Mouse (Mus musculus) retina, adult 2 months (tissue): ENCODE data around the gene Aldoart2.
"Not testable (repeated sequence)": the region's sequence is repeated elsewhere in the genome, so short reads cannot be mapped to it uniquely, and the experiment has no call there.

Source experiments
- DNase-seq: peaks from one replicate; pipeline ENCODE4 v3.0.0-alpha.2; 2012; ENCODE audit warnings: low read depth, low spot score

The Aldoart2 gene

GRCm38 (mm10) chr12:55565206-55565605, at the start of gene Aldoart2:
Gene Aldoart2, plus strand, starts transcription at chr12:55565239.
- no peak for DNase-seq

GRCm38 (mm10) chr12:55518061-55518738, 46.8 kb upstream of the Aldoart2 start:
- DNase-seq: no peak

- DNase-seq: no peak
Observed at GRCm38 (mm10) chr12:55526983-55527752, 37.9 kb upstream of the Aldoart2 start.

GRCm38 (mm10) chr12:55536537-55537135, 28.4 kb upstream of the Aldoart2 start:
- peak; percentile 47 for DNase-seq

- no peak for DNase-seq
Observed at GRCm38 (mm10) chr12:55537742-55538141, 27.3 kb upstream of the Aldoart2 start.

GRCm38 (mm10) chr12:55538328-55538971, 26.6 kb upstream of the Aldoart2 start:
- no peak for DNase-seq

- DNase-seq: no peak
Observed at GRCm38 (mm10) chr12:55539157-55539556, 25.9 kb upstream of the Aldoart2 start.

GRCm38 (mm10) chr12:55554901-55555300, 10.1 kb upstream of the Aldoart2 start:
- DNase-seq: not testable (repeated sequence)

- no peak for DNase-seq
Observed at GRCm38 (mm10) chr12:55557866-55558265, 7.2 kb upstream of the Aldoart2 start.

GRCm38 (mm10) chr12:55559184-55559855, 5.7 kb upstream of the Aldoart2 start:
- DNase-seq: no peak

- no peak for DNase-seq
Observed at GRCm38 (mm10) chr12:55560025-55560690, 4.9 kb upstream of the Aldoart2 start.

GRCm38 (mm10) chr12:55563742-55564141, 1.3 kb upstream of the Aldoart2 start:
- DNase-seq: no peak

GRCm38 (mm10) chr12:55564187-55564963, 664 bp upstream of the Aldoart2 start:
- no peak for DNase-seq

GRCm38 (mm10) chr12:55565867-55566266, 828 bp downstream of the Aldoart2 start:
- no peak for DNase-seq

- no peak for DNase-seq
Observed at GRCm38 (mm10) chr12:55566837-55567236, 1.8 kb downstream of the Aldoart2 start.

GRCm38 (mm10) chr12:55568466-55568865, 3.4 kb downstream of the Aldoart2 start:
- DNase-seq: no peak

GRCm38 (mm10) chr12:55569676-55570075, 4.6 kb downstream of the Aldoart2 start:
- DNase-seq: no peak

GRCm38 (mm10) chr12:55570646-55571045, 5.6 kb downstream of the Aldoart2 start:
- DNase-seq: no peak

- DNase-seq: no peak
Observed at GRCm38 (mm10) chr12:55571181-55571580, 6.1 kb downstream of the Aldoart2 start.

GRCm38 (mm10) chr12:55571661-55572060, 6.6 kb downstream of the Aldoart2 start:
- DNase-seq: no peak
